Mouse (Mus musculus) heart, embryonic 13.5 days (tissue): ENCODE results near the gene Fhad1. TPM values are rescaled to one million over a fixed set of nuclear protein-coding genes. Genes with fewer than 3 reads are reported as not detected.

ENCODE experiments used
- ATAC-seq: fragments of 200-750 bp; cut with Nextera tagmentation; 2 replicates; pipeline ENCODE4 v1.8.0; 2017; ENCODE audit warnings: moderate TSS enrichment; ENCODE audit not compliant: insufficient number of reproducible peaks, low FRiP score, low TSS enrichment; ENCODE audit errors: extremely low read depth
- H3K27ac ChIP-seq: fragments of 300-500 bp; sonication (generic); replicated peaks from 2 replicates; pipeline ENCODE4 v1.5.1; 2015; ENCODE audit warnings: moderate library complexity, mild to moderate bottlenecking, inconsistent platforms
- H3K27me3 ChIP-seq: fragments of 300-500 bp; sonication (generic); replicated peaks from 2 replicates; pipeline ENCODE4 v1.6.1; 2015; ENCODE audit warnings: mild to moderate bottlenecking, inconsistent platforms
- H3K36me3 ChIP-seq: fragments of 300-500 bp; sonication (generic); 2 replicates; pipeline ENCODE4 v1.6.1; 2015; ENCODE audit warnings: mild to moderate bottlenecking, inconsistent platforms
- H3K4me1 ChIP-seq: fragments of 300-500 bp; sonication (generic); 2 replicates; pipeline ENCODE4 v1.6.1; 2015; ENCODE audit warnings: inconsistent platforms
- H3K4me2 ChIP-seq: fragments of 300-500 bp; sonication (generic); 2 replicates; pipeline ENCODE4 v1.6.1; 2015; ENCODE audit warnings: inconsistent platforms, mild to moderate bottlenecking, moderate library complexity
- H3K4me3 ChIP-seq: fragments of 300-500 bp; sonication (generic); 2 replicates; pipeline ENCODE4 v1.5.1; 2015; ENCODE audit warnings: moderate library complexity, mild to moderate bottlenecking, inconsistent platforms
- H3K9ac ChIP-seq: fragments of 300-500 bp; sonication (generic); 2 replicates; pipeline ENCODE4 v1.6.1; 2015; ENCODE audit warnings: inconsistent platforms, mild to moderate bottlenecking, moderate library complexity
- H3K9me3 ChIP-seq: fragments of 300-500 bp; sonication (generic); 2 replicates; pipeline ENCODE4 v1.6.1; 2016; ENCODE audit warnings: inconsistent platforms
- WGBS: fragments of 180-500 bp; shearing (Covaris S2); methylation state at CpG from one replicate; pipeline ENCODE4 v1.1.7; 2015; ENCODE audit warnings: mixed read lengths; 5-methylcytosine and 5-hydroxymethylcytosine counted together
- polyA plus RNA-seq: library from polyadenylated mRNA; unstranded; fragments of >200 nt; fragmentation: Nextera tagmentation; extraction: Ambion mirVana; gene quantifications from 2 replicates; pipeline ENCODE4 v1.2.1, GENCODE M21; 2015

The Fhad1 gene
- polyA plus RNA-seq, 1 experiment from 2014 or later: 3.6 TPM

DNA sequence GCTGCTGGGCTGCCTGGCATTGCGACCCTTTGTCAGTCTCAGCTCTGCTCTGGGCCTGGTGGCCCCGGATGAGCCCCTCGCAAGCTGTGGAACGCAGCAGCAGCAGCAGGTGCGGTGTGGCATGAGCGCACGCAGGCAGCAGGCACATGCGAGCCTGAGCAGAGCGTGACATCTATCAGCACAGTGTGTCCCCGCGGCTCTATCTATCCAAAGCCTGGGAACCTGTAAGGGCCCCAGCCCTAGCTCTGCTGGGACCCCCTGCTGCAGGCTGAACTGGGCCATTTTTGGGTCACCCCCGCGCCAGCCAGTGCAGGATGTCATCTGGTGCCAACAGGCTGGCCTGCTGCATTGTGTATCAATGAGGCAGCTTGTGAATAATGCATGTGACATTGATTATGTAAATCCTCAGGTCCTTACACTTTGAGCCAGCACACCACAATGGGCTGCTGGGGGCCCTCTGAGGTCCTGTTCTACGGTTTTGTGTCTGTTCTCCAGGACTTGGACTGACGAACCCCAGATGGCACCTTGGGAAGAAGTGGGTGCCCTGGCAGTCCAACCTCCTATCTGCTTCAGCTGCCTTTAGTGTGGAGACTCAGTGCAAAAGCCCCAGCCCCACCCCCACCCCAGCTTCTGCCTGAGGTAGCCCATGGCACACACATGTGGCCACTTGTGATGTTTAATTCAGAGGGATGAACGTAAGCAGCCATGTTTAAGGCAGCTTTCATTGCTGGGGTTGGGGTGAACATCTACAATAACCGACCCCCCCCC lies 113.0 kb downstream of the Fhad1 start:
- Histone ChIP-seq H3K4me3 (no peak overlapping the region), H3K27ac (no peak overlapping the region), H3K9me3 (no peaks in the 10 kb centered on the region), H3K4me1 (peaks cover 55% of the 10 kb centered on the region), H3K9ac (no peak overlapping the region), H3K27me3 (peaks cover 4% of the 10 kb centered on the region; the same call in 1 of the 2 replicates), H3K36me3 (no peaks in the 10 kb centered on the region), H3K4me2 (no peak overlapping the region)
- ATAC-seq: no peak
- WGBS: 65% methylated on average over 16 of the region's 17 CpGs

DNA sequence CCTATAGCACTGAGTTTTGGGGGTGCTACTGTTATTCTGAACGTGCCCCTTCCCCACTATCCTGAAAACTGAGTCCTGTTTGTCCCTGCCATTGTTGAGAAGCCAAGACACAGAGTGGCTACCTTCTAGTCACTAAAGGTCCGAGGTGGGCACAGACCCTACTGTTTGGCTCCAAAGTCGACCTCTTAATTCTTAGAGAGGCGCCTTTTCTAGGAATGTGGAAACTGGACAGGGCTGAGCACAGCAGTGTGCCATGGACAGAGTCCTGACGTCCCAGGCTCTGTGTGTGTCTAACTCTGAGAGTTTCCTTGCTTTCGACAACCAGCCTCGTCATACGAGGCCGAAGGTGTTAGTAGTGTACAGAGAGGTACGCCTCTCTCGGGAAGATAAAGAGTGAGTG lies 114.5 kb downstream of the Fhad1 start:
- H3K4me3 ChIP-seq: no peak overlapping the region
- H3K4me1 ChIP-seq: peaks cover 65% of the 10 kb centered on the region
- WGBS: 42% methylated on average over 11 of the region's 11 CpGs
- peaks cover 4% of the 10 kb centered on the region; the same call in 1 of the 2 replicates for H3K27me3 ChIP-seq
- H3K9me3 ChIP-seq: no peaks in the 10 kb centered on the region
- H3K36me3 ChIP-seq: no peaks in the 10 kb centered on the region
- no peak overlapping the region for H3K9ac ChIP-seq
- peak overlapping the region; percentile 88 for H3K27ac ChIP-seq
- no peak overlapping the region for H3K4me2 ChIP-seq
- no peak for ATAC-seq

DNA sequence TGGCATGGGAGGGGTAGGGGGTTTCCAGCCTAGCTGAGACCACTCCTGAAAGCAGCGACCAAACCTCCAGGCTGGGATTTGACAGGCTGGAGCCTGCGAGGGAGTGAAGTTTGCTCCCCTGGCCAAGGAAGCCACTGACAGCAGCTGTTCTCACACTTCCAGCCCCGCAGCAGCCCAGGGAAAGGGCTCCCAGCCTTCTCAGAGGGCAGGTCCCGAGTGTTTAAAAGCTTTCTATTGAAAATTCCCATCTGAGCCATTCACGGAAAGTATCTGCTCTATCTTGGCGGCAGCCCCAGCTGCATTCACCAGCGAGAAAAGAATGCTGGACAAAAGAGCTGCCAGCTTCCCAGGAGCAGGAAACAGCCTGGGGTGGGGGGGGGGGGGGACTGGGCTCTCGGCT lies 114.9 kb downstream of the Fhad1 start:
- ATAC-seq: no peak
- H3K4me3 ChIP-seq: no peak overlapping the region
- H3K9me3 ChIP-seq: no peaks in the 10 kb centered on the region
- WGBS: 2% methylated on average over 8 of the region's 8 CpGs
- peak overlapping the region; percentile 88 for H3K27ac ChIP-seq
- H3K4me2 ChIP-seq: peak overlapping the region; percentile 44
- H3K36me3 ChIP-seq: no peaks in the 10 kb centered on the region
- peaks cover 67% of the 10 kb centered on the region for H3K4me1 ChIP-seq
- peaks cover 4% of the 10 kb centered on the region; the same call in 1 of the 2 replicates for H3K27me3 ChIP-seq
- peak overlapping the region; percentile 68 for H3K9ac ChIP-seq

DNA sequence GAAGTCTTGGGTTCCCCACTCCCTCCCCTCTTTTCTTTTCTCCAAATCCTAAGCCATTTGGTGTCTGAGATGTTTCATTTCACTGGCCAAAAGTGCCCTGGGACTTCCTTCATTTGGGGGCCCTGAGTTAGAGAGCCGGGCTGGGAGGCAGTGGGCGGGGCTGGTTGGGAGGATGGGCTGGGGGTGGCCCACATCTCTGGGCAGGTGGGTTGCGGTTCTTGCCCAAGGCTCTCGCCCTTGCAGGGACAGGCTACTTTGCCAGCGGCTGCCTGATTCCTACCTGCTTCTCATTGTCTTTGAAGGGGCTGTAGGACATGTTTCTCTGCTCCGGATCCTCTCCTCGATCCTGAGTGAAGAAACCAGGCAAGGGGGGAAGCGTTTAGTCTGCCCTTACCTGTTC lies 116.0 kb downstream of the Fhad1 start:
- Histone ChIP-seq H3K27me3 (no peaks in the 10 kb centered on the region), H3K4me1 (peaks cover 65% of the 10 kb centered on the region)
- WGBS: 72% methylated on average over 8 of the region's 8 CpGs

DNA sequence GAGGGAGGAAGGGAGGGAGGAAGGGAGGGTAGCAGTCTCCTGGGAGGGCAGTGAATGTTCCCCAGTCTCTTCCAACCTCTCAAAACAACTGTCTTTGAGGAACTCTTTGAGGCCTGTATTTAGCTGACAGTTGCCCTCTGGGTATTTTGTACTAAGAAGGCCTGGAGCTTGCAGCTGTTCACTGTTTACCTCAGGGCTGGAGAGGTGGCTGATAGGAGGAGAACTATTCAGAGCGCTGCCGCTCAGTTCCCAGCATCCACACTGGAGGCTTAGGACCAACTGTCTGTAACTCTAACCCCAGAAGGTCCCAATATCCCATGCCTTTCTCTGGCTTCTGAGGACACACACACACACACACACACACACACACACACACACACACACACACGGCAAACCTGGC lies 117.0 kb downstream of the Fhad1 start:
- 34% methylated on average over 3 of the region's 3 CpGs for WGBS
- Histone ChIP-seq H3K36me3 (no peaks in the 10 kb centered on the region), H3K4me3 (no peak overlapping the region), H3K4me2 (no peak overlapping the region), H3K9ac (no peak overlapping the region), H3K27me3 (no peaks in the 10 kb centered on the region), H3K27ac (no peak overlapping the region), H3K9me3 (no peaks in the 10 kb centered on the region), H3K4me1 (peaks cover 64% of the 10 kb centered on the region)
- ATAC-seq: no peak

More for the DNA sequence above, 116.0 kb downstream of the Fhad1 start:
- H3K4me2 ChIP-seq: no peak overlapping the region
- H3K4me3 ChIP-seq: no peak overlapping the region
- no peak overlapping the region for H3K9ac ChIP-seq
- no peak for ATAC-seq
- no peak overlapping the region; the same call in 1 of the 2 replicates for H3K27ac ChIP-seq
- no peaks in the 10 kb centered on the region for H3K36me3 ChIP-seq
- no peaks in the 10 kb centered on the region for H3K9me3 ChIP-seq

DNA sequence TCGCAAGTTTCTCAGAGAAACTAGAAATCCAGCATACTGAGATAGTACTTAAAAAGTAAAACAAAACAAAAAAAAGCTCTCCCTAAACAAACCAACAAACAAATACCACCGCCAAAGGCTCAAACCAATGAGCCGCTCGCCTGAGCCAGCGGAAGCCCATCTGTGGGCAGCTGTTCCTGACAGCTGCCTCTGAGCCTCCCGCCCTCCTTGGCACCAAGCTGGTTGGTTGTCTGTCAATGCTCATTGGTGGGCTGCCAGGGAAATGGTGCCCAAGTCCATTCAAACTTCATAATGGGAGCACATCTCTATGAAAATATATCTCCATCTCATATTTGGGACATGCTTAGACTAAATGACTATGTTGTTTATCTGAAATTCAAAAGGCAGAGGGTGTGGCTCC lies 117.7 kb downstream of the Fhad1 start:
- no peak overlapping the region for H3K4me2 ChIP-seq
- ATAC-seq: no peak
- no peaks in the 10 kb centered on the region for H3K27me3 ChIP-seq
- WGBS: 84% methylated on average over 6 of the region's 6 CpGs
- H3K9ac ChIP-seq: no peak overlapping the region
- no peaks in the 10 kb centered on the region for H3K36me3 ChIP-seq
- no peaks in the 10 kb centered on the region for H3K9me3 ChIP-seq
- H3K4me3 ChIP-seq: no peak overlapping the region
- no peak overlapping the region for H3K27ac ChIP-seq
- H3K4me1 ChIP-seq: peaks cover 61% of the 10 kb centered on the region

DNA sequence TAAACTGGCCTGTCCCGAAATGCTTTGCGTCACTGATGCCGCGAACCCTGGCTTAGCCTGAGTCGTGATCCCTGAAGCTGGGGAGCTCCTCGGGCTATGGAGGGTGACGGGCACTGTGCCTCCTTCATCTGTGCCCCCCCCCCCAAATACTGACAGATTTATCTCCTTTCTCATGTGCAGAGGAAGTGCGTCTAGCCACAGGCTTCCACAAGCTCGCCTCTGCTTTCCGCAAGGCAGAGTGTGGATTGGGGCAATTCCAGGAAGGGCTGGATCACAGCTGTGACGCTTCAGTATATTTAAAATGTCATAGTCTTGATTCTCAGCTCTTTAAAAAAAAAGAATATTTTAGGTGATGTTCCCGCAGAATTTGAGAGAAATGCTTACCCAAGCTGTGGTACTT lies 119.1 kb downstream of the Fhad1 start:
- no peaks in the 10 kb centered on the region for H3K27me3 ChIP-seq
- peaks cover 48% of the 10 kb centered on the region for H3K4me1 ChIP-seq
- no peak overlapping the region for H3K27ac ChIP-seq
- ATAC-seq: no peak
- H3K4me3 ChIP-seq: no peak overlapping the region
- WGBS: 48% methylated on average over 12 of the region's 12 CpGs
- no peaks in the 10 kb centered on the region for H3K36me3 ChIP-seq
- H3K4me2 ChIP-seq: peak overlapping the region; percentile 39
- no peak overlapping the region for H3K9ac ChIP-seq
- H3K9me3 ChIP-seq: no peaks in the 10 kb centered on the region

DNA sequence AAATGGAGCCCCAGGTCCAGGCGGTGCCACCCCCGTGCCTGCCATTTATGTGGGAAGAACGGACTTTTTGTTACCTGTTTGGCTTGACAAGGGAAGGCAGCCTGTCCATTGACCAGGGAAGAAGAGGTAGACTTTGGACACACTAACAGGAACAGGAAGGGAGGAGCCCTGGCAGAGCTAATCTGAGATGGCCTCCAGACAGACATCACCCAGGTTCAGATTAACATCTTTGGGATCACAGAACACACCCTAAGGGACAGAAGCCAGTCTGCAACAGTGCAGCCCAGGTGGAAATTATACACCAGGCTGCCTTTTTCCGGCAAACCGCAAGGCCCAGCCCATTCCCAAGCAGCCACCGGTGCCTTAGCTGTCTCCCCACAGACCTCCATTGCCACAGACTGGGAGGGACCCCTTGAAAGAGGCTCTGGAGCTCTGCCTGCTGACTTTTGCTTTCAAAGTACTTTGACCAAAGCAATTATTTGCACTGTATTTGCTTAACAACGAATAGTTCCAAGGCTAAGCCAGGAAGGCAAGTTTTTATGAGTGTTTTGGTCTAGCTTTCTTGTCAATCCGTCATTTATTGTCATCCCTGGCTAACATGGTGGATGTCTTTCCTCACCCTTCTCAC lies 121.6 kb downstream of the Fhad1 start:
- WGBS: 78% methylated on average over 8 of the region's 8 CpGs
- Histone ChIP-seq H3K27ac (no peak overlapping the region), H3K27me3 (no peaks in the 10 kb centered on the region), H3K4me2 (no peak overlapping the region), H3K36me3 (no peaks in the 10 kb centered on the region), H3K4me3 (no peak overlapping the region), H3K9me3 (no peaks in the 10 kb centered on the region), H3K9ac (no peak overlapping the region), H3K4me1 (peaks cover 28% of the 10 kb centered on the region)
- no peak for ATAC-seq

DNA sequence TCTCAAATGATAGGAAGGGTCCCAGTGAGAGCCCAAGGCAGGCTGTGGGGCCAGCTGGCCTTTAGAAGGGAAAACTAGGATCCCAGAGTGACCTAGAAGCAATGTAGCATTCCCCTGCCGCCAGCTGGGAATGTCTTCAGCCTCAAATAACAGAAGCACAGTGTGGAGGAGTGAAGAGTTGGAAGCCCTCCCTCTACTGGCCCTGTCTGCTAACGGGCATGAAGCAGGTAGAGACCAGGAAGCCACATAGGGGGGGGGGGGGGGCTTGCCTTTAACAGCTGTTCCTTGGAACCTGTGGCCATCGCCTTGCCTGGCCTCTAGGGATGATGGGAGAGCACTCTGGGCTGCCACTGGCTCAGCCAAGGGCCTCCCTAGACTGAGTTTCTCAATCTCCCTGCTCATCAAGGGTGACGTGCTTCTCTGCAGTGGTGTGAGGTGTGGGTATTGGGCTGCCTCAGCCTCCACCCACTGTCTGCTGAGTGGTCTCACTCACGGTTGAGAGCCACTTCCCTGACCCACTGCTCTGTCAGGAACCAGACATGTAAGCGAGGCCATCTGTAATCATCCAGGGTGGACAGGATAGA lies 128.4 kb downstream of the Fhad1 start:
- no peak overlapping the region for H3K4me3 ChIP-seq
- no peaks in the 10 kb centered on the region for H3K36me3 ChIP-seq
- H3K4me2 ChIP-seq: no peak overlapping the region
- 0 out of 2 replicates have a peak overlapping the region, but pooled peaks have one; percentile 3 for H3K27ac ChIP-seq
- no peak; the same call in 1 of the 2 replicates for ATAC-seq
- H3K4me1 ChIP-seq: peaks cover 47% of the 10 kb centered on the region
- no peaks in the 10 kb centered on the region for H3K9me3 ChIP-seq
- H3K27me3 ChIP-seq: no peaks in the 10 kb centered on the region
- 21% methylated on average over 6 of the region's 6 CpGs for WGBS
- peak overlapping the region; percentile 28; the same call in 1 of the 2 replicates for H3K9ac ChIP-seq

DNA sequence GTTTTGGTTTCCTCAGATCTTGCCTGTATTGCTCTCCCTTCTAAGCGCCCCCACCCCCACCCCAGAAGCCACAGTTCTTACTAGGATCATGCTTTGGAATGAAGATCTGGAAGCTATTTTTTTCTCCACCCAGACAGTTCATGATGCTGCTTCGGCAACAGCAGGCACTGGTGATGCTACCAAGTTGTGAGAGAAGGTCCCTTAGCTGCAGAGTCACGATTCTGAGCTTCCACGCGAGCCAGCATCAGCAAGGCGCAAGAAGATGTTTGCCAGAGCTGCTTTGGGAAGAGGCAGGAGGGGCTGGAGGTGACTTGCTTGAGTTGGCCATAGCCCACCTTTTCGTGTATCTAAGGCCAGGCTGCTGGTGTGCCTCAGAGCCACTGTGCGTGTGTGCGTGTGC lies 129.4 kb downstream of the Fhad1 start:
- Histone ChIP-seq H3K36me3 (no peaks in the 10 kb centered on the region), H3K4me3 (no peak overlapping the region), H3K9ac (no peak overlapping the region; the same call in 1 of the 2 replicates), H3K4me1 (peaks cover 57% of the 10 kb centered on the region), H3K9me3 (no peaks in the 10 kb centered on the region), H3K27me3 (no peaks in the 10 kb centered on the region), H3K4me2 (peak overlapping the region; percentile 28), H3K27ac (peak overlapping the region; percentile 53)
- 38% methylated on average over 9 of the region's 9 CpGs for WGBS
- ATAC-seq: no peak

DNA sequence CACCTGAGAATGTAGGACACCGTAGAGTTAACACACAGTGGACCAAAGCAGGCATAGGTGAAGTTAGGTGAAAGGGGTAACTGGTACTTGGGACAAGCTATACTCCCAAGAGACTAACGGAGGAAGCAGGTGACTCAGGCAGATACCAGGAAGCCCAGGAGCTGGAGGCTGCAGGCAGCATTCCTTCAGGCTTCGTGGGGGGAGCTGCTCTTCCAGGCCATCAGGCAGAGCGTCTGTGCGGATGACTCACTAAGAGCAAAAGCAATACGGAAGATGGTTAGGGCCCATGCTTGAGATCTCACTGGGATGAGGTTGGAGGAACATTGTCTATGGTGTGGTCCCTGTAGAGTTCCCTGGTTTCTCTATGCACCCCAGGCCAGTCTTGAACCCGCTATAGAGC lies 132.0 kb downstream of the Fhad1 start:
- ATAC-seq: no peak
- peak overlapping the region; percentile 40; the same call in 1 of the 2 replicates for H3K9ac ChIP-seq
- H3K4me2 ChIP-seq: peak overlapping the region; percentile 38
- no peaks in the 10 kb centered on the region for H3K27me3 ChIP-seq
- WGBS: 42% methylated on average over 7 of the region's 7 CpGs
- H3K4me1 ChIP-seq: peaks cover 78% of the 10 kb centered on the region
- no peak overlapping the region for H3K4me3 ChIP-seq
- H3K9me3 ChIP-seq: no peaks in the 10 kb centered on the region
- H3K36me3 ChIP-seq: no peaks in the 10 kb centered on the region
- H3K27ac ChIP-seq: peak overlapping the region; percentile 74
